Mouse (Mus musculus) liver, postnatal 0 days (tissue): ENCODE results near the gene Tcte2.

Source experiments
- CTCF ChIP-seq: sonication (generic); IDR thresholded peaks from 2 replicates; pipeline ENCODE4 v1.5.1; 2016; ENCODE audit warnings: antibody characterized with exemption, low read depth
- EP300 ChIP-seq: IDR thresholded peaks from 2 replicates; pipeline ENCODE4 v1.6.1; 2016; ENCODE audit warnings: antibody characterized with exemption, low read depth, mild to moderate bottlenecking

- TF ChIP-seq CTCF (no peak), EP300 (no peak)
Observed at GRCm38 (mm10) chr17:13760675-13761178, 898 bp downstream of the Tcte2 start.
